Mouse (Mus musculus) lung, adult 2 months (tissue): ENCODE measurements at regions not wholly inside any gene's neighbourhood (a gene's known extent, or its start where the extent isn't known, plus 50 kb on each side); places are given as distances from the start of the nearest gene placed in this dataset.

Experiments used
- DNase-seq: peaks from one replicate; pipeline ENCODE4 v3.0.0; 2022
- H3K4me1 ChIP-seq: fragments of 200-500 bp; 2 replicates; pipeline ENCODE4 v1.6.1; 2011; ENCODE audit warnings: low read length; ENCODE audit not compliant: control insufficient read depth, insufficient read depth
- H3K4me3 ChIP-seq: fragments of 200-500 bp; replicated peaks from 2 replicates; pipeline ENCODE3; 2011; ENCODE audit warnings: low read depth, mild to moderate bottlenecking, control low read depth, low read length; ENCODE audit errors: extremely low read depth
- CTCF ChIP-seq: fragments of 200-500 bp; IDR thresholded peaks from 2 replicates; pipeline ENCODE4 v1.5.1; 2011; ENCODE audit warnings: mild to moderate bottlenecking, low read length, control low read depth; ENCODE audit not compliant: insufficient read depth
- POLR2A ChIP-seq: fragments of 200-500 bp; IDR thresholded peaks from 2 replicates; pipeline ENCODE4 v1.6.1; 2011; ENCODE audit warnings: low read depth, mild to moderate bottlenecking, control low read depth, low read length, borderline replicate concordance; ENCODE audit errors: extremely low read depth
- WGBS: fragments of 180-500 bp; shearing (Covaris S2); methylation state at CpG from one replicate; pipeline ENCODE4 v1.1.7; 2018; 5-methylcytosine and 5-hydroxymethylcytosine counted together

GRCm38 (mm10) chr10:93402689-93403509, 50.3 kb upstream of the Lta4h start:
- DNase-seq, result no peak
- WGBS, result 40% methylated on average over 5 of the region's 5 CpGs
- TF ChIP-seq CTCF (no peak), POLR2A (no peak)
- no peak overlapping the region for H3K4me3 ChIP-seq
- H3K4me1 ChIP-seq, result no peaks in the 10 kb centered on the region; the same call in 1 of the 2 replicates
